Mouse (Mus musculus) embryonic facial prominence, embryonic 11.5 days (tissue): ENCODE results near the gene Zfp507. TPM values are rescaled to one million over a fixed set of nuclear protein-coding genes. Genes with fewer than 3 reads are reported as not detected.

Experiments used
- ATAC-seq: fragments of 200-750 bp; cut with Nextera tagmentation; replicated peaks from 2 replicates; pipeline ENCODE4 v1.8.0; 2017; ENCODE audit warnings: low read depth; ENCODE audit not compliant: insufficient number of reproducible peaks, low FRiP score, low TSS enrichment
- DNase-seq: peaks from one replicate; pipeline ENCODE4 v3.0.0-alpha.2; 2015; ENCODE audit warnings: low spot score
- H3K27ac ChIP-seq: fragments of 300-500 bp; sonication (generic); replicated peaks from 2 replicates; pipeline ENCODE4 v1.5.1; 2014; ENCODE audit warnings: mild to moderate bottlenecking, low read depth, low read length, control low read depth
- H3K27me3 ChIP-seq: fragments of 300-500 bp; sonication (generic); 2 replicates; pipeline ENCODE4 v1.6.1; 2014; ENCODE audit warnings: mild to moderate bottlenecking, low read length, moderate library complexity, mixed read lengths; ENCODE audit not compliant: control insufficient read depth, insufficient read depth
- H3K36me3 ChIP-seq: fragments of 300-500 bp; sonication (generic); replicated peaks from 2 replicates; pipeline ENCODE4 v1.6.1; 2014; ENCODE audit warnings: low read depth, mild to moderate bottlenecking, low read length, moderate library complexity, mixed read lengths; ENCODE audit not compliant: control insufficient read depth, insufficient read depth
- H3K4me1 ChIP-seq: fragments of 300-500 bp; sonication (generic); 2 replicates; pipeline ENCODE4 v1.6.1; 2014; ENCODE audit warnings: low read length, mixed read lengths; ENCODE audit not compliant: control insufficient read depth, insufficient read depth
- H3K4me2 ChIP-seq: fragments of 300-500 bp; sonication (generic); 2 replicates; pipeline ENCODE4 v1.6.1; 2014; ENCODE audit warnings: low read depth, mild to moderate bottlenecking, control low read depth, low read length, moderate library complexity
- H3K4me3 ChIP-seq: fragments of 300-500 bp; sonication (generic); 2 replicates; pipeline ENCODE4 v1.5.1; 2014; ENCODE audit warnings: low read depth, low read length, control low read depth
- H3K9ac ChIP-seq: fragments of 300-500 bp; sonication (generic); replicated peaks from 2 replicates; pipeline ENCODE4 v1.6.1; 2014; ENCODE audit warnings: mild to moderate bottlenecking, control low read depth, low read length
- H3K9me3 ChIP-seq: fragments of 300-500 bp; sonication (generic); replicated peaks from 2 replicates; pipeline ENCODE4 v1.6.1; 2016; ENCODE audit warnings: mild to moderate bottlenecking, low read length, inconsistent platforms, mixed read lengths; ENCODE audit not compliant: control insufficient read depth
- WGBS: fragments of 180-500 bp; shearing (Covaris S2); extraction: QIAGEN DNeasy Blood & Tissue Kit; methylation state at CpG from one replicate; pipeline ENCODE4 v1.1.7; 2014; 5-methylcytosine and 5-hydroxymethylcytosine counted together
- polyA plus RNA-seq: library from polyadenylated mRNA; unstranded; fragments of >200 nt; fragmentation: Nextera tagmentation; extraction: Ambion mirVana; gene quantifications from 2 replicates; pipeline ENCODE4 v1.2.1, GENCODE M21; 2014

Gene Zfp507
- polyA plus RNA-seq, 1 experiment from 2014 or later, result 15.4 TPM

- WGBS, result 89% methylated on average over 8 of the region's 8 CpGs
- Histone ChIP-seq H3K27me3 (no peaks in the 10 kb centered on the region), H3K9me3 (no peaks in the 10 kb centered on the region), H3K27ac (no peak overlapping the region), H3K36me3 (peaks cover 9% of the 10 kb centered on the region), H3K4me1 (no peaks in the 10 kb centered on the region), H3K9ac (no peak overlapping the region), H3K4me2 (no peak overlapping the region), H3K4me3 (no peak overlapping the region)
- ATAC-seq (no peak), DNase-seq (no peak)
Observed at GRCm38 (mm10) chr7:35772347-35772746, 30.5 kb downstream of the Zfp507 start.

GRCm38 (mm10) chr7:35771106-35771505 lies 31.7 kb downstream of the Zfp507 start:
- no peak overlapping the region for H3K4me2 ChIP-seq
- no peak for ATAC-seq

DNA sequence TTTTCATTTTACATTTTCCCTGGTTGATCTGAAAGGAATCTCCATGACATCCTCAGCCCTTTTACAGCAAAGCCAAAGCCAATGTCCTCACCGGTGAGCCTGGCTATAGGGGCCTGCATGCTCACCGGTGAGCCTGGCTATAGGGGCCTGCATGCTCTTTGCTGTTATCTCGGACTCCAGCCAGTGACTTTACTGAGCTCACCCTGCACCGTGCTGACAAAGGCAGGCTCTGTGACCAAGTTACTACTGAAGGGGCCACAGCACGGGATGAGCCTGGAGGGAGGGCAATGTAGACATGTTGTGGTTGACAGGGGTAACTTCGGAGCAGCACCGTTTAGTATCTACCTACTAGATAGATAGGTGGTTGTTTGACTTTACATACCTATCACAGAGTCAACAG lies 32.7 kb downstream of the Zfp507 start:
- H3K9me3 ChIP-seq, result no peaks in the 10 kb centered on the region
- no peaks in the 10 kb centered on the region for H3K27me3 ChIP-seq
- ATAC-seq (no peak), DNase-seq (no peak)
- peaks cover 9% of the 10 kb centered on the region for H3K36me3 ChIP-seq
- H3K4me1 ChIP-seq, result no peaks in the 10 kb centered on the region
- 86% methylated on average over 7 of the region's 7 CpGs for WGBS
- H3K27ac ChIP-seq, result no peak overlapping the region
- H3K4me3 ChIP-seq, result no peak overlapping the region
- H3K9ac ChIP-seq, result no peak overlapping the region
- H3K4me2 ChIP-seq, result no peak overlapping the region

More at GRCm38 (mm10) chr7:35771106-35771505, 31.7 kb downstream of the Zfp507 start:
- no peaks in the 10 kb centered on the region for H3K9me3 ChIP-seq
- H3K27me3 ChIP-seq, result no peaks in the 10 kb centered on the region
- DNase-seq, result no peak
- no peak overlapping the region for H3K9ac ChIP-seq
- peaks cover 9% of the 10 kb centered on the region for H3K36me3 ChIP-seq
- H3K4me3 ChIP-seq, result no peak overlapping the region
- H3K27ac ChIP-seq, result no peak overlapping the region
- no peaks in the 10 kb centered on the region for H3K4me1 ChIP-seq

GRCm38 (mm10) chr7:35764461-35764860 lies 38.3 kb downstream of the Zfp507 start:
- Histone ChIP-seq H3K27ac (no peak overlapping the region), H3K4me2 (no peak overlapping the region), H3K36me3 (no peaks in the 10 kb centered on the region), H3K27me3 (no peaks in the 10 kb centered on the region), H3K4me1 (no peaks in the 10 kb centered on the region), H3K9ac (no peak overlapping the region), H3K9me3 (no peaks in the 10 kb centered on the region), H3K4me3 (no peak overlapping the region)
- 93% methylated on average over 11 of the region's 11 CpGs for WGBS
- ATAC-seq (no peak), DNase-seq (no peak)

GRCm38 (mm10) chr7:35761801-35762200 lies 41.0 kb downstream of the Zfp507 start:
- H3K4me2 ChIP-seq, result no peak overlapping the region
- 62% methylated on average over 5 of the region's 5 CpGs for WGBS
- no peaks in the 10 kb centered on the region for H3K4me1 ChIP-seq
- no peak overlapping the region for H3K4me3 ChIP-seq
- no peaks in the 10 kb centered on the region for H3K27me3 ChIP-seq
- H3K36me3 ChIP-seq, result no peaks in the 10 kb centered on the region
- no peak for DNase-seq
- H3K9ac ChIP-seq, result no peak overlapping the region
- H3K9me3 ChIP-seq, result no peaks in the 10 kb centered on the region
- no peak for ATAC-seq
- no peak overlapping the region for H3K27ac ChIP-seq

- H3K9me3 ChIP-seq, result no peaks in the 10 kb centered on the region
- no peaks in the 10 kb centered on the region for H3K4me1 ChIP-seq
- ATAC-seq (no peak), DNase-seq (peak; percentile 35)
- WGBS, result 17% methylated on average over 2 of the region's 2 CpGs
- H3K36me3 ChIP-seq, result no peaks in the 10 kb centered on the region
- H3K4me2 ChIP-seq, result no peak overlapping the region
- H3K27ac ChIP-seq, result no peak overlapping the region
- no peak overlapping the region for H3K9ac ChIP-seq
- H3K27me3 ChIP-seq, result no peaks in the 10 kb centered on the region
- no peak overlapping the region for H3K4me3 ChIP-seq
Observed at GRCm38 (mm10) chr7:35759602-35760001, 43.2 kb downstream of the Zfp507 start.

- no peak overlapping the region for H3K4me3 ChIP-seq
- no peaks in the 10 kb centered on the region for H3K9me3 ChIP-seq
- H3K36me3 ChIP-seq, result no peaks in the 10 kb centered on the region
- H3K4me1 ChIP-seq, result no peaks in the 10 kb centered on the region
- no peak overlapping the region for H3K9ac ChIP-seq
- ATAC-seq (no peak), DNase-seq (peak; percentile 27)
- H3K27me3 ChIP-seq, result no peaks in the 10 kb centered on the region
- no peak overlapping the region for H3K4me2 ChIP-seq
- no peak overlapping the region for H3K27ac ChIP-seq
- 40% methylated on average over 14 of the region's 14 CpGs for WGBS
Observed at GRCm38 (mm10) chr7:35756510-35757440, 46.0 kb downstream of the Zfp507 start.

DNA sequence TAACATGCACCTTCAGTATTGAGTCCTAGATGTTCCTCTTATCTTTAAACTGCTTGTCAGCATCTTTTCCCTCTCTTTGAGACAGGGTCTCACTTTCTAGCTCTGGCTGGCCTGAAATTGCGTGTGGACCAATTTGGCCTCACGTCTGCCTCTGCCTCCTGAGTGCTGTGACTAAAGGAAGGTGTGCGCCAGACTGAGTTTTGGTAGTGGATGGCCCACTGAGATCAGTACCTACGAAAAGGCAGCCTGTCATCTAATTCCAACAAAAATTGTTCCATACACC lies 48.0 kb downstream of the Zfp507 start:
- peak overlapping the region; percentile 41; the same call in 1 of the 2 replicates for H3K27ac ChIP-seq
- ATAC-seq, result no peak
- H3K36me3 ChIP-seq, result no peaks in the 10 kb centered on the region
- no peak for DNase-seq
- no peaks in the 10 kb centered on the region for H3K9me3 ChIP-seq
- H3K4me2 ChIP-seq, result peak overlapping the region; percentile 89
- peak overlapping the region; percentile 89 for H3K4me3 ChIP-seq
- H3K4me1 ChIP-seq, result no peaks in the 10 kb centered on the region
- 72% methylated on average over 4 of the region's 4 CpGs for WGBS
- peak overlapping the region; percentile 65 for H3K9ac ChIP-seq
- H3K27me3 ChIP-seq, result no peaks in the 10 kb centered on the region
